Mouse (Mus musculus) neutrophil, adult 83 days (primary cell): Measurements from ENCODE around the gene Olfr698. TPM values are rescaled to one million over a fixed set of nuclear protein-coding genes. Genes with fewer than 3 reads are reported as not detected.

Experiments
- total RNA-seq, 2 experiments: library from RNA; stranded (reverse); gene quantifications; one replicate each; pipeline ENCODE4 v1.2.4; 2023

Gene Olfr698
- not detected for total RNA-seq

DNA sequence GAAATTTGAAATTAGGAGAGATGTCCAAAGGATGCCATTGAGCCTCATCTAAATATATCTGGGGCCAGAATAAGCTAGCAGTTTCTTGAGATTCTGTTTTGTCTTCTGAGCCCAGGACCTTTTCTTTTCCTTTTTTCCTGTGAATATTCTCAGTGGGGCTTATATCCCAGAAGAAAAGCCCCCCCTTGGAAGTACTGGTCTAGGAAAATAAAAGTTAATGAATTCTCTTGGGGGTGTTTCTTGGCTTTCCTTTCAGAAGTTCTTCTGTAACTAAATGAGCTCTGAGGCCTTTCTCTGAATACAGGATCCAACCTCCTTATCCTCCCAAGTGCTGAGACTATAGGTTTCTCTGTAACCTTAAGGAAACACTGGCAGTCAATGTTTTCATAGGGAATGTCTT lies at the start of gene Olfr698:
Gene Olfr698 (minus strand): TSS at position 101 of the 400 bp plus-strand sequence.

DNA sequence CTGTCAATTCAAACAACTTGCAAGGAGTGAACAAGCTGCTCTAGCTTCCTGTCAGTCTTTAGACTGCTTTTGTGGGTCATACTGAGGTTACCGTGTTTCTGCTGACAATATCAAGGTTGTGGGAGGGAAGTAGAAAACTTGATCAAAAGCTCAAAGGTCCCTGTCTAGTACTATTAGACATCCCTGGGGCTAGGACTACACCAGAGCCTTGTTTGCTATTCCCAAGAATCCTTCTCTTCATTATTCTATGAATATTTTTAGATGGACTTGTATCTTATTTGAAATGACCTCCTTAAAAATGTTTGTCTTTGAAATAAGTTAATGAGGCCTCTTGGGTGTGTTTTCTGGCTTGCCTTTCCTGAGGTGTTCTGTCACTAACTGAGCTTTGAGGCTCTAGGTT lies 37.9 kb upstream of the Olfr698 start, which contains the start of gene Olfr699:
Gene Olfr699 (minus strand): TSS at position 101 of the 400 bp plus-strand sequence.

DNA sequence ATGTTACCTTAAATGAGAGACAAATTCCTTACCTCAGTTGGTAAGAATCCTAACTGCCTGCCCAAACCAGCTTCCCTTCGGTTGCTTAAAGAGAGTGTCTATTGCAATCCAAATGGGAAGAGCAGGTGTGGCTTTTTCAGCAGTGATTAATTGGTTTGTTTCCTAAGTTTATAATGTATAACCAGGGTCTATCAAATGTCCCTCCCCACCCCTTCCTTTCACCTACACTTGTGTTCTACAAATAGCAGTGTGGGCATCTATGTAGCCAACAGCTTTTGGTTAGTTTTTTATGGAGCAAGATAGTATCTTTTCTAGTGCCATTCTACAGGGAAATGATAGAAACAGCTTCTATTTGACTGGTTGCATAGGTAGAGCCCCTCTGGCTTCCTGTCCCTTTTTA lies 12.9 kb downstream of the Olfr698 start, which contains the start of gene Olfr697:
Gene Olfr697 (minus strand): TSS at position 101 of the 400 bp plus-strand sequence.

DNA sequence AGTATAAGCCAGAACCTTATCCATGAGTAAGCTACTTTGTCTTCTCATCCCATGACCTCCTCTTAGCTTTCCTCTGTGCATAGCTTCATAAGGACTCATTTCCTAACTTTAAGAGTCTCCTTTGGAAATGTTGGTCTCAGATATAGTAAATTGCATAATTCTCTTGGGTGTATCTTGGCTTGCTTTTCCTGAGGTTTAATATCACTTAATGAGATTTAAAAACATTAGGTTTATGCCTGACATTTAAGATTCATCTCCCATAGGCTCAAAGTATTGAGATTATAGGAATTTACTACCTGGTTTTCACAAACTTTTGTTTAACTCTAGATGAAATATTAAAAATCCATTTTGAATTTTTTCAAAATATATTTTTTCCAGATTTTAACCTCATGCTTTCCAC lies 38.9 kb downstream of the Olfr698 start, which contains the start of gene Olfr695:
Gene Olfr695 (minus strand): TSS at position 101 of the 400 bp plus-strand sequence.

Other genes with a start within 250 kb of the Olfr698 start
- not detected for gene Olfr693, start 74.8 kb downstream of the Olfr698 start, total RNA-seq
- gene Olfr694, start 63.6 kb downstream of the Olfr698 start, total RNA-seq, result not detected
- not detected for gene Olfr695, start 39.0 kb downstream of the Olfr698 start, total RNA-seq
- not detected for gene Olfr697, start 13.0 kb downstream of the Olfr698 start, total RNA-seq
- not detected for gene Olfr699, start 37.8 kb upstream of the Olfr698 start, total RNA-seq
- not detected for gene Olfr700, start 53.4 kb upstream of the Olfr698 start, total RNA-seq
- not detected for gene Olfr701, start 58.7 kb upstream of the Olfr698 start, total RNA-seq
- not detected for gene Olfr702, start 78.5 kb upstream of the Olfr698 start, total RNA-seq
- not detected for gene Olfr703, start 88.0 kb upstream of the Olfr698 start, total RNA-seq
- gene Olfr704, start 107.8 kb upstream of the Olfr698 start, total RNA-seq, result not detected
- not detected for gene Olfr705, start 121.5 kb upstream of the Olfr698 start, total RNA-seq
- gene Olfr706, start 132.8 kb upstream of the Olfr698 start, total RNA-seq, result not detected
- not detected for gene Olfr707, start 145.8 kb upstream of the Olfr698 start, total RNA-seq
- not detected for gene Olfr1532-ps1, start 152.6 kb upstream of the Olfr698 start, total RNA-seq
- under 1 TPM; 0.09 to 0.15 TPM for gene Olfr709-ps1, start 176.8 kb upstream of the Olfr698 start, total RNA-seq
- not detected for gene Olfr710, start 192.9 kb upstream of the Olfr698 start, total RNA-seq
- gene Olfr6, start 208.5 kb upstream of the Olfr698 start, total RNA-seq, result not detected
- not detected for gene Olfr711, start 220.1 kb upstream of the Olfr698 start, total RNA-seq